Mouse (Mus musculus): Measurements from ENCODE around the gene Snx14.
"Not testable (repeated sequence)": the region's sequence is repeated elsewhere in the genome, so short reads cannot be mapped to it uniquely, and the experiment has no call there.

GRCm38 (mm10) chr9:88482230-88482828 lies 43.6 kb upstream of the Snx14 start, which contains the start of gene Syncrip:
- peak; percentile 56; the same call in 1 of the 2 replicates for TF ChIP-seq POLR2A (IDR thresholded peaks at IDR 0.05; ENCODE audit: control insufficient read depth, low read depth, low read length)
- TF ChIP-seq CTCF (IDR thresholded peaks at IDR 0.05; ENCODE audit: control insufficient read depth, insufficient read depth, insufficient replicate concordance, low read depth, low read length) = not testable (repeated sequence)

All from testis, adult 2 months (tissue).